Comparison of ENCODE assay signal across 10 mouse cellular contexts in genomic region chr4:138708636-138709035, GRCm38 (mm10). TPM values are rescaled to one million over a fixed set of nuclear protein-coding genes. Genes with fewer than 3 reads are reported as not detected.
DNase-seq lines count a peak whose midpoint lies in the region; ATAC-seq lines count a peak whose summit lies in the region.
"Had no signal": no experiment of that assay in that cellular context is flagged by ENCODE, and none has a peak within 500 bp of the region (broad histone marks: within the 10 kb centered on the region; RNA-seq: fewer than 3 reads in every experiment).

No protein-coding gene starts in this region.

- WGBS in heart, embryonic 12.5 days: 7% methylated on average over 7 of the region's 7 CpGs

- ATAC-seq in heart, embryonic 12.5 days (ENCODE audit: insufficient number of reproducible peaks, low FRiP score): no peak
- no peak for ATAC-seq in frontal cortex, adult (ENCODE audit: low TSS enrichment)

- no peaks in the 10 kb centered on the region; the same call in 1 of the 2 replicates for H3K9me3 ChIP-seq in heart, embryonic 12.5 days (replicated peaks)
- H3K9me3 ChIP-seq: heart, embryonic 15.5 days; neural tube, embryonic 13.5 days had no signal

- H3K4me2 ChIP-seq in heart, embryonic 12.5 days: no peak overlapping the region
- H3K4me2 ChIP-seq: heart, embryonic 15.5 days; neural tube, embryonic 13.5 days had no signal

- H3K4me1 ChIP-seq in heart, embryonic 12.5 days (replicated peaks): no peaks in the 10 kb centered on the region
- H3K4me1 ChIP-seq: heart, embryonic 15.5 days had no signal

- H3K9ac ChIP-seq in heart, embryonic 12.5 days: no peak overlapping the region
- H3K9ac ChIP-seq: heart, embryonic 15.5 days; neural tube, embryonic 13.5 days had no signal

- peak; percentile 46 to 77 for DNase-seq in heart, adult 18-20 months
- peak; percentile 6 for DNase-seq in B cell, adult 2 months
- DNase-seq in adrenal gland, postnatal 36 days: peak; percentile 71 to 82
- peak; percentile 14 to 20 for DNase-seq in gastrocnemius, adult 8-10 months (ENCODE audit: low spot score in 2 of 2)
- DNase-seq in kidney, postnatal 14 days: peak; percentile 80
- DNase-seq in naive thymus-derived CD4-positive, alpha-beta T cell, adult 2 months (ENCODE audit: low read depth): peak; percentile 10

- no peak overlapping the region for H3K4me3 ChIP-seq in heart, embryonic 12.5 days
- H3K4me3 ChIP-seq: heart, embryonic 15.5 days; neural tube, embryonic 13.5 days had no signal

- no peak overlapping the region for H3K27ac ChIP-seq in heart, embryonic 12.5 days (ENCODE audit: poor library complexity, severe bottlenecking)
- H3K27ac ChIP-seq: heart, embryonic 15.5 days; neural tube, embryonic 13.5 days had no signal

- peaks cover 31% of the 10 kb centered on the region for H3K27me3 ChIP-seq in heart, embryonic 12.5 days (replicated peaks)
- H3K27me3 ChIP-seq: neural tube, embryonic 13.5 days had no signal

- no peaks in the 10 kb centered on the region for H3K36me3 ChIP-seq in heart, embryonic 12.5 days
- H3K36me3 ChIP-seq: heart, embryonic 15.5 days; neural tube, embryonic 13.5 days had no signal

RNA-seq across cellular contexts. Expression of gene Pla2g2c, which starts 16.0 kb away (rescaled TPM):
- under 1 TPM; 0.15 to 0.18 TPM for total RNA-seq in heart, adult 18-20 months (2021)
- polyA plus RNA-seq in heart, embryonic 12.5 days (2016; fragmentation: Nextera tagmentation; extraction: Ambion mirVana): 0.15 and 0.41 TPM in 2 replicates
- total RNA-seq in adrenal gland, postnatal 36 days (2021): under 1 TPM; 0.20 to 0.43 TPM
- total RNA-seq in gastrocnemius, adult 8-10 months (2022): not detected

RNA-seq across cellular contexts. Expression of gene Ubxn10, which starts 28.3 kb away (rescaled TPM):
- 1 to 10 TPM; 1.9 to 2.7 TPM for total RNA-seq in heart, adult 18-20 months (2021)
- 0.95 and 1.3 TPM in 2 replicates for polyA plus RNA-seq in heart, embryonic 12.5 days (2016; fragmentation: Nextera tagmentation; extraction: Ambion mirVana)
- total RNA-seq in adrenal gland, postnatal 36 days (2021): under 1 TPM; 0.76 to 0.79 TPM
- under 1 TPM in 2 of 4 experiments, not detected in 2; 0.20 to 0.36 TPM for total RNA-seq in gastrocnemius, adult 8-10 months (2022)

RNA-seq across cellular contexts. Expression of gene Pla2g2f, which starts 48.8 kb away (rescaled TPM):
- under 1 TPM; 0.28 to 0.37 TPM for total RNA-seq in heart, adult 18-20 months (2021)
- not detected in 2 replicates for polyA plus RNA-seq in heart, embryonic 12.5 days (2016; fragmentation: Nextera tagmentation; extraction: Ambion mirVana)
- total RNA-seq in adrenal gland, postnatal 36 days (2021): 10 to 100 TPM; 19.8 to 31.3 TPM
- under 1 TPM in 1 of 4 experiments, not detected in 3; 0.12 TPM for total RNA-seq in gastrocnemius, adult 8-10 months (2022)
- polyA plus RNA-seq: neural tube, embryonic 13.5 days had no signal

Comparison
In these comparisons a context has a peak if more than half of its experiments do, and no peak if none do; other contexts are left out.
1. DNase-seq: peak in every context shown above with its lines; median percentile 80 in kidney, postnatal 14 days; 76 in adrenal gland, postnatal 36 days; 62 in heart, adult 18-20 months; 17 in gastrocnemius, adult 8-10 months; 10 in naive thymus-derived CD4-positive, alpha-beta T cell, adult 2 months; 6 in B cell, adult 2 months.
2. RNA of gene Pla2g2f, which starts 48.8 kb away (total RNA-seq): 19.8 to 31.3 TPM in adrenal gland, postnatal 36 days; 0.28 to 0.37 TPM in heart, adult 18-20 months and 0.12 TPM in gastrocnemius, adult 8-10 months; every median in the first group is over 10 times any median in the second.